Mouse (Mus musculus): ENCODE data around the gene Mex3b.

Gene Mex3b

GRCm38 (mm10) chr7:82867271-82868121, at the start of gene Mex3b:
TSS of gene Mex3b (plus strand) at chr7:82867333.
- peak; percentile 45 to 51 for DNase-seq (ENCODE audit: low spot score in 2 of 2)

GRCm38 (mm10) chr7:82819541-82819940, 47.6 kb upstream of the Mex3b start:
- DNase-seq (ENCODE audit: low spot score in 2 of 2), result no peak

GRCm38 (mm10) chr7:82820661-82821060, 46.5 kb upstream of the Mex3b start:
- peak; percentile 13 to 17 for DNase-seq (ENCODE audit: low spot score in 2 of 2)

GRCm38 (mm10) chr7:82821501-82821900, 45.6 kb upstream of the Mex3b start:
- DNase-seq (ENCODE audit: low spot score in 2 of 2), result no peak

DNA sequence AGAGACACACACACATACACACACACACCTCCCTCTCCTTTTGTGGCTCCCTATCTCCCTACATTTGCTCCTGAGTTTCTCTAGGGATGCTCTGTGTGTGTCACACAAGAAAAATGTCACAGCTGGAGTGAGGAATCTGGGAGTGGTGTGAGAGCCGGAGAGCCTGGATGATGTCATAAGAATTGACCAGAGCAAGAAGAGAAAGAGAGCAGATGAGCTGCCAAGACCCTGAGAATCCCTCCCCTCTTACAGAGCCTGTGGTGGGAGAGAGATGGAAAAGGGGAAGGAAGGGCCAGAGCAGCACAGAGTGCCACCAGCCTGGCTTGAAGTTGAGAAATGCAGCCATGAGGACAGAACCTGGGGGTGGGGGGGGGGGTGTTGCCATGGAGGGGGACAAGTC, 44.6 kb upstream of the Mex3b start:
- no peak for DNase-seq (ENCODE audit: low spot score in 2 of 2)

DNA sequence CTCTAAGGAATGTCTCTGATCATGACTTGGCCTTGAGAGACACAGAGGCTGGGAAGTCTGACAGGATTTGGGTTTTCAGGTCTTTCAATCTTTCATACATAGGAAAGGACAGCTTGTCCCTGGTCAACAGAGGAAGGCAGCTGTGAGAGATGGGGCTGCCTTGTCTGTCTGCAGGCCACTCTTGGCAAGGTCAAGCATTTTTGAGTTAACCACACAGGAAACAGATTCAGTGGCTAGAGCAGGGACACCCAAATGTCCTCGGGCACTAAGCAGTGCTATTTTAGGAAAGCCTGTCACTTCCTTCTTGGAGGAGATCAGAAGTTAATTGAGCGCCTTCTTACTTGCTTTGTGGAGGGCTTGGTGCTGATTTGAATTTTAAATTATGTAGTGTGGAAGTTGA, 38.9 kb upstream of the Mex3b start:
- DNase-seq (ENCODE audit: low spot score in 2 of 2), result peak in 1 of 2 experiments; percentile 21

DNA sequence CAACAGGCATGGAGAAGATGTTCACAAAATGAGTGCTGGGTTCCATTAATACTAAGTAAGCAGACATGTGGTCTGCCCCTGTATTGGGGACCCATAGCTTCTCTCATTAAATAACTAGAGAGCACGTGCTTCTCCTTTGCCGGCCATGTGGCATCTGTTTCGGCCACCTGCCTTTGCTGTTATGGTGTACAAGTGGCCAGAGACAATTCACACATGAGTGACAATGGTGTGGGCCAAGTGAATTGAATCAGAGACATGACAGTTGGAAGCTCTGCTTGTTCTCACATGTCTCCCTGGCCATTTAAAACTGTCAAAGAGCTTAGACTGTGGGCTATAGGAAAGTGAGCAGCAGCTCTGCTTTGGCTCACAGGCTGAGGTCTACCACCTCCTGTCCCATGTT, 37.6 kb upstream of the Mex3b start:
- DNase-seq (ENCODE audit: low spot score in 2 of 2), result no peak

- DNase-seq (ENCODE audit: low spot score in 2 of 2), result peak; percentile 2 to 24
These were observed 32.7 kb upstream of the Mex3b start for GRCm38 (mm10) chr7:82834471-82834870.

DNA sequence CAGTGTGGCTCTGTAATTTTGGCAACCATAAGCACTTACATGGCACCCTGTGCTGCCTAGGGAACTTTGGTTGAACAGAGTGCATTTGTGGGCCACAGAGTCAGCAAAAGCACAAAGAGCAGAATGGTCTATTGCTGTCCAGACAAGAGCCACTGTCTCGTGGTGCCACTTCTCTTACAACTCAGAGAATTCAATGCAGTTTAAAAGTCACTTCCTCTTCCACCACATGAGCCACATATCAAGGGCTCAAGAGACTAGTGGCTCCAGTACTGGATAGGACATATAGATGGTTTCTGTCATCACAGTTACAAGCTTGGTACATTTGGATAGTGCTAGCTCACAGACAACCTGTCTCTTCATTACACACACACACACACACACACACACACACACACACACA, 28.7 kb upstream of the Mex3b start:
- DNase-seq (ENCODE audit: low spot score in 2 of 2), result no peak

DNA sequence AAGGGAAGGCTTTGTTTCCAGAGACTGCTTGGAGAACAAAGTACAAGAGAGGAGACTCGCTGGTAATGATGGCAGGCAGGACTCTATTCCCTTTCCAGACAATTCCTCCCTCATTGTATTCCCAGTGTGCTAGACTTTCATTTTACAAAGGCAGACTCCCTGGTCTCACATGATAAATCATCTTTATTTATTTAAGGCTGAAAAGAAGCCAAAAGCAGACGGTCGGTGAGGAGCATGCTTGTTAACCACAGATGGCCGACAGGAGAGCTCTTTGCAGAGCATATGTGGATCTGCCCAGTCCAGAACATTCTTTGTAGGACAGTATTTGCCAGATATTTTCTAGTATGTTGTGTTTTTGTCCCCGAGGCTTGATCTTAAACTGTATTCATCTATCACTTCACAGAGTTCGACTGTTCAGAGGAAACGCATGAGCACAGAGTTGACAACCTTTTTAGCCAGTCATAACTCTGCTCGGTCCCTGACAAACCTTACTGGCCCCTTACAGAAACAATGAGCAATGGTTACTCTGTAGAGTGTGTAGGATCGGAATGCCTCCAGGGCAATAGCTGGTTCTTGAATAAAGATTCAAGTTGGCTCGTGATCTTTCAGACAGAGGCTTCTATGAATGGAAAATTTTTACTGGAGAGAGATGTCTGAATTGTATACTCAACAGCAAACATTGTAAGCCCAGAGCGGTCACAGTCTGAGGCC, 28.0 kb upstream of the Mex3b start:
- DNase-seq (ENCODE audit: low spot score in 2 of 2), result no peak

DNA sequence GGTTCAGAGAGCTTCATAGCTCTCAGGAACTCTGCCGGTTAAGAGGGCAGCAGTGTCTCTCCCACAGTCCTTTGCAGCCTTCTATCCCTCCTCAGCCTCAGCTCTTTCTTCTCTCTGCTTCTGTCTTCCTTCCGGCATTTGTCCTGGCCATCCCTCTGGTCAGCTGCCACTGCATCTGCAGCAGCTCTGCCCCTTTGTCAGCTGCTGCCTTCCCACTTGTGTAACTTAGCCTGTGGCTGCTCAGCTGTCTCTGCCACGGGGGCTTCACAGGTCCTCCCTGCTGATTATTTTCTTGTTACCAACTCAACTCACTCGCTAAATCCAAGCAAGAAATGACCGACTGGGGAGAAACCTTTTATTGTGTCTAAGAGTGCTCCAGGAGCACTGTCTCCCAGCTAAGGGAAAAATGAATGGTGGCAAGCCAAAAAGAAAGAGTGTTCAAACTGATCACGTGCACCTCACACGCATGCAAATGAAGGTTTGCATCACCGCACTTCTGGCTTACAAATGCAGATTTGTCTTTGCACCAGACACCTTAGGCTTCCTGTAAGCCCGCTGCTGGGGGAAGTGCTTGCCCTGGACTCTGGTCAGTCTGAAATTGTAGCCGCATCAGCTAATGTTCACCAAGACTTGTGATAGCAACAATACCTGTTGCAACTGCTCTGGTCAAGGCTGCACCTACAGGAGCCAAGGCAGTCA, 24.8 kb upstream of the Mex3b start:
- DNase-seq (ENCODE audit: low spot score in 2 of 2), result peak in 1 of 2 experiments; percentile 42

- no peak for DNase-seq (ENCODE audit: low spot score in 2 of 2)
These were observed 16.4 kb upstream of the Mex3b start for GRCm38 (mm10) chr7:82850756-82851155.

GRCm38 (mm10) chr7:82851670-82852069, 15.5 kb upstream of the Mex3b start:
- no peak for DNase-seq (ENCODE audit: low spot score in 2 of 2)

DNA sequence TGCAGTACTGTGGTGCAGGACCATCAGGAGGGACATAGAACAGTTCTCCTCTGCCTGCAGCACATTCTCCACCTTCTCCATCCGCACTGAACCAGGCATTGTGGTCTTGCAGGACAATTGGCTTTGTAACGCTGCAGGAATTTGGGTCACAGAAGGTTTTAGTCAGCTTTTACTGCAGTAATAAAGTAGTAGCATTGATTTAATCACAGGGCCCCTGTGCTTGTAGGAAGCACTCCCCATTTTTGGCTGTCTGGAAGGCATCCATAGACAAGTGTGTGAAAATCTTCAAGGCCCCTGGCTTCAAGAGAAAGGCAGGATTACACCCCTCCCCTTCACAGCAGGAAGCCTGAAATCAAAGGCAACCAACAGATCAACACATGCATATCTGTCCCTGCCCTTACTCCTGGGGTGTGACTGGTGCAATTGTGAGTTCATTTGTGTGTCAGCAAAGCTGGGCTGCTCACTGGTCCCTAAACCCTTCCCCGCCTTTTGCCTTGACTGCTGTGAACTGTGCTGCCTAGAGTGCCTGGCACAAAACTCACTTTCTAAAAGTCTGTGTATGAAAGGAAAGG, 12.9 kb upstream of the Mex3b start:
- no peak for DNase-seq (ENCODE audit: low spot score in 2 of 2)

DNA sequence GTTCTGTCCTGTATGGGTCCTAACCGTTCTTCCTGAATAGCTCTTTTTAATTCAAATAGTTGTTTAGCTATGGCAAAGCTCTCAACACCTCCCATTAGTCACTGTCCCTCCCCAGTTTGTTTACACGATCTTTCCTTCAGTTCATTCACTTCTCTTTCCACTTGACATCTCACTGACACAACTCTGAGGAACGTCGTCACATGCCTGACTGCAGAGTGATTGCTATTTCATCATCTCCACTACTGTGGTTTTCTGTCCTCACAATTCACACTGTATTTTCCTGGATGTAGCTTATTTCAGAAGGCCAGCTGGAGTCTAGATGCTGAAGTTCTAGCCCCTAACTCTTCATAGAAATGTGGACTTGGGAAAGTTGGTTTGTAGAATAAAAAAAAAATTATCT, 8.5 kb upstream of the Mex3b start:
- DNase-seq (ENCODE audit: low spot score in 2 of 2), result no peak

- DNase-seq (ENCODE audit: low spot score in 2 of 2), result no peak
These were observed 6.5 kb upstream of the Mex3b start for GRCm38 (mm10) chr7:82860626-82861025.

GRCm38 (mm10) chr7:82863341-82863740, 3.8 kb upstream of the Mex3b start:
- DNase-seq (ENCODE audit: low spot score in 2 of 2), result no peak

- no peak for DNase-seq (ENCODE audit: low spot score in 2 of 2)
These were observed 2.7 kb upstream of the Mex3b start for GRCm38 (mm10) chr7:82864260-82864990.

GRCm38 (mm10) chr7:82864991-82865771, 2.0 kb upstream of the Mex3b start:
- no peak for DNase-seq (ENCODE audit: low spot score in 2 of 2)

DNA sequence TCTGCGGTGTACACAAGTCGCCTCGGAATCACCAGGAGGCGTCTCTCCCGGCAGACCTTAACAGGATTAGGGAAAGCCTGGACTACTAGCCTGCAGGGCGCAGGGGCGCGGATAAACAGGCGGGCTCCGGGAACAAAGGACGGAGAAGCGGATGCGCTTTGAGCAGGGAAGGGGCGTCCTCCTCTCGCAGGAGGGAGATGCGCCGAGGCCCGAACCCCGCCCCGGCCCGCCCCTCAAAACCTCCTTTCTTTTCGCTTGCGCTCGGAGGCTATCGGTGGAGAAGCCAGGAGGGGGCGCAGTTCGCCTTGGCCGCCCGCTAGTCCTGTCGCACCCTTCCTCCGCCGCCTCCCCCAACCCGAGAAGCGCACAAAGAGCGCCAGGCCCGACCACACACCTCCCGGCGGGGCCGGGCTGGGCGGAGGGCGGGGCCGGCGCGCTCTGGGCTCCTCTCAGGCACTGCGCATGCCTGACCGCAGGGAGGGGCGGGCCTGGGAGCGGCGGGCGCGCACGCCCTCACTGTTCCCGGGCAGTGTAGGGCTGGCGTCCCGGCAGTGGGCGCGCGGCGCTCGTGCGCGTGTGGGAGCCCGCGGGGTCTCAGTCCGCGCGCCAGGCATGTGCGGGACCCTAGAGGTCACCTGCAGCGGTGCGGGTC, 1.2 kb upstream of the Mex3b start:
- DNase-seq (ENCODE audit: low spot score in 2 of 2), result peak; percentile 97 to 99
